Mouse (Mus musculus): ENCODE measurements around the gene Mybphl. TPM values are rescaled to one million over a fixed set of nuclear protein-coding genes. Genes with fewer than 3 reads are reported as not detected.

The Mybphl gene
- polyA plus RNA-seq, 1 experiment from 2014 or later, result not detected

- Histone ChIP-seq H3K36me3 (ENCODE audit: control insufficient read depth, insufficient read depth, low read length) (no peaks in the 10 kb centered on the region), H3K4me3 (ENCODE audit: low read depth, low read length) (no peak overlapping the region), H3K4me2 (ENCODE audit: low read length) (no peak overlapping the region), H3K4me1 (ENCODE audit: control insufficient read depth, insufficient read depth, low read length) (peaks cover 19% of the 10 kb centered on the region), H3K9me3 (replicated peaks; ENCODE audit: control insufficient read depth, low read length) (no peaks in the 10 kb centered on the region), H3K27ac (ENCODE audit: low read depth, low read length) (no peak overlapping the region), H3K9ac (ENCODE audit: low read length) (no peak overlapping the region), H3K27me3 (replicated peaks; ENCODE audit: control insufficient read depth, insufficient read depth, low read length) (no peaks in the 10 kb centered on the region)
- ATAC-seq (no peak), DNase-seq (ENCODE audit: low spot score) (no peak)
- WGBS, result 76% methylated on average over 6 of the region's 6 CpGs
These were observed 16.0 kb downstream of the Mybphl start for GRCm38 (mm10) chr3:108380695-108381094.

GRCm38 (mm10) chr3:108381945-108382875 is 17.5 kb downstream of the Mybphl start:
- H3K36me3 ChIP-seq (ENCODE audit: control insufficient read depth, insufficient read depth, low read length), result peaks cover 7% of the 10 kb centered on the region; the same call in 1 of the 2 replicates
- 83% methylated on average over 14 of the region's 14 CpGs for WGBS
- no peak overlapping the region for H3K4me3 ChIP-seq (ENCODE audit: low read depth, low read length)
- peaks cover 19% of the 10 kb centered on the region for H3K4me1 ChIP-seq (ENCODE audit: control insufficient read depth, insufficient read depth, low read length)
- H3K27me3 ChIP-seq (replicated peaks; ENCODE audit: control insufficient read depth, insufficient read depth, low read length), result no peaks in the 10 kb centered on the region
- DNase-seq (ENCODE audit: low spot score) (no peak), ATAC-seq (no peak)
- no peaks in the 10 kb centered on the region for H3K9me3 ChIP-seq (replicated peaks; ENCODE audit: control insufficient read depth, low read length)
- H3K9ac ChIP-seq (ENCODE audit: low read length), result 0 out of 2 replicates have a peak overlapping the region, but pooled peaks have one; percentile 7
- H3K27ac ChIP-seq (ENCODE audit: low read depth, low read length), result no peak overlapping the region
- H3K4me2 ChIP-seq (ENCODE audit: low read length), result peak overlapping the region; percentile 55; the same call in 1 of the 2 replicates

GRCm38 (mm10) chr3:108383485-108384354 is 19.0 kb downstream of the Mybphl start, which contains the start of gene Psrc1:
TSS of gene Psrc1 (plus strand) at chr3:108383839.
- H3K27me3 ChIP-seq (replicated peaks; ENCODE audit: control insufficient read depth, insufficient read depth, low read length), result no peaks in the 10 kb centered on the region
- under 1% methylated on average over 44 of the region's 44 CpGs for WGBS
- no peaks in the 10 kb centered on the region for H3K9me3 ChIP-seq (replicated peaks; ENCODE audit: control insufficient read depth, low read length)
- ATAC-seq (peak; percentile 94), DNase-seq (ENCODE audit: low spot score) (peak; percentile 96)
- H3K36me3 ChIP-seq (ENCODE audit: control insufficient read depth, insufficient read depth, low read length), result peaks cover 7% of the 10 kb centered on the region; the same call in 1 of the 2 replicates
- H3K4me1 ChIP-seq (ENCODE audit: control insufficient read depth, insufficient read depth, low read length), result peaks cover 19% of the 10 kb centered on the region
- H3K9ac ChIP-seq (ENCODE audit: low read length), result peak within 1 kb of the TSS; percentile 63
- H3K4me3 ChIP-seq (ENCODE audit: low read depth, low read length), result peak within 1 kb of the TSS; percentile 48
- 0 out of 2 replicates have a peak within 1 kb of the TSS, but pooled peaks have one; percentile 58 for H3K27ac ChIP-seq (ENCODE audit: low read depth, low read length)
- H3K4me2 ChIP-seq (ENCODE audit: low read length), result peak within 1 kb of the TSS; percentile 55

GRCm38 (mm10) chr3:108384425-108384824 is 19.7 kb downstream of the Mybphl start:
- Histone ChIP-seq H3K27me3 (replicated peaks; ENCODE audit: control insufficient read depth, insufficient read depth, low read length) (no peaks in the 10 kb centered on the region), H3K4me2 (ENCODE audit: low read length) (peak overlapping the region; percentile 55), H3K9me3 (replicated peaks; ENCODE audit: control insufficient read depth, low read length) (no peaks in the 10 kb centered on the region), H3K27ac (ENCODE audit: low read depth, low read length) (no peak overlapping the region), H3K4me3 (ENCODE audit: low read depth, low read length) (peak overlapping the region; percentile 48), H3K4me1 (ENCODE audit: control insufficient read depth, insufficient read depth, low read length) (peaks cover 19% of the 10 kb centered on the region), H3K36me3 (ENCODE audit: control insufficient read depth, insufficient read depth, low read length) (peaks cover 7% of the 10 kb centered on the region; the same call in 1 of the 2 replicates), H3K9ac (ENCODE audit: low read length) (peak overlapping the region; percentile 63)
- no peak for ATAC-seq
- WGBS, result 34% methylated on average over 2 of the region's 2 CpGs
- no peak for DNase-seq (ENCODE audit: low spot score)

GRCm38 (mm10) chr3:108386186-108386585 is 21.5 kb downstream of the Mybphl start:
- Histone ChIP-seq H3K4me1 (ENCODE audit: control insufficient read depth, insufficient read depth, low read length) (peaks cover 19% of the 10 kb centered on the region), H3K9me3 (replicated peaks; ENCODE audit: control insufficient read depth, low read length) (no peaks in the 10 kb centered on the region), H3K27ac (ENCODE audit: low read depth, low read length) (no peak overlapping the region), H3K4me2 (ENCODE audit: low read length) (no peak overlapping the region), H3K36me3 (ENCODE audit: control insufficient read depth, insufficient read depth, low read length) (peaks cover 7% of the 10 kb centered on the region; the same call in 1 of the 2 replicates), H3K27me3 (replicated peaks; ENCODE audit: control insufficient read depth, insufficient read depth, low read length) (no peaks in the 10 kb centered on the region), H3K4me3 (ENCODE audit: low read depth, low read length) (no peak overlapping the region), H3K9ac (ENCODE audit: low read length) (no peak overlapping the region)
- 96% methylated on average over 10 of the region's 10 CpGs for WGBS
- ATAC-seq, result no peak
- no peak for DNase-seq (ENCODE audit: low spot score)

- under 1% methylated on average over 5 of the region's 5 CpGs for WGBS
- Histone ChIP-seq H3K9ac (ENCODE audit: low read length) (no peak overlapping the region), H3K4me3 (ENCODE audit: low read depth, low read length) (no peak overlapping the region), H3K4me2 (ENCODE audit: low read length) (no peak overlapping the region), H3K9me3 (replicated peaks; ENCODE audit: control insufficient read depth, low read length) (no peaks in the 10 kb centered on the region), H3K27me3 (replicated peaks; ENCODE audit: control insufficient read depth, insufficient read depth, low read length) (no peaks in the 10 kb centered on the region), H3K4me1 (ENCODE audit: control insufficient read depth, insufficient read depth, low read length) (peaks cover 11% of the 10 kb centered on the region), H3K27ac (ENCODE audit: low read depth, low read length) (peak overlapping the region; percentile 36; the same call in 1 of the 2 replicates), H3K36me3 (ENCODE audit: control insufficient read depth, insufficient read depth, low read length) (peaks cover 34% of the 10 kb centered on the region)
- DNase-seq (ENCODE audit: low spot score) (peak; percentile 98), ATAC-seq (peak; percentile 86)
These were observed 24.4 kb downstream of the Mybphl start for GRCm38 (mm10) chr3:108389111-108389545.

GRCm38 (mm10) chr3:108392299-108392698 is 27.6 kb downstream of the Mybphl start:
- peaks cover 59% of the 10 kb centered on the region for H3K36me3 ChIP-seq (ENCODE audit: control insufficient read depth, insufficient read depth, low read length)
- no peaks in the 10 kb centered on the region for H3K27me3 ChIP-seq (replicated peaks; ENCODE audit: control insufficient read depth, insufficient read depth, low read length)
- WGBS, result 15% methylated on average over 10 of the region's 10 CpGs
- H3K9ac ChIP-seq (ENCODE audit: low read length), result no peak overlapping the region
- DNase-seq (ENCODE audit: low spot score) (no peak), ATAC-seq (no peak)
- no peak overlapping the region for H3K4me2 ChIP-seq (ENCODE audit: low read length)
- no peak overlapping the region for H3K27ac ChIP-seq (ENCODE audit: low read depth, low read length)
- no peaks in the 10 kb centered on the region for H3K9me3 ChIP-seq (replicated peaks; ENCODE audit: control insufficient read depth, low read length)
- H3K4me3 ChIP-seq (ENCODE audit: low read depth, low read length), result no peak overlapping the region
- no peaks in the 10 kb centered on the region for H3K4me1 ChIP-seq (ENCODE audit: control insufficient read depth, insufficient read depth, low read length)

- WGBS, result 45% methylated on average over 15 of the region's 15 CpGs
- no peak overlapping the region for H3K27ac ChIP-seq (ENCODE audit: low read depth, low read length)
- no peak overlapping the region for H3K9ac ChIP-seq (ENCODE audit: low read length)
These were observed 28.1 kb downstream of the Mybphl start for GRCm38 (mm10) chr3:108392793-108393192.

More at GRCm38 (mm10) chr3:108392793-108393192, 28.1 kb downstream of the Mybphl start:
- Histone ChIP-seq H3K36me3 (ENCODE audit: control insufficient read depth, insufficient read depth, low read length) (peaks cover 63% of the 10 kb centered on the region), H3K27me3 (replicated peaks; ENCODE audit: control insufficient read depth, insufficient read depth, low read length) (no peaks in the 10 kb centered on the region), H3K9me3 (replicated peaks; ENCODE audit: control insufficient read depth, low read length) (no peaks in the 10 kb centered on the region), H3K4me3 (ENCODE audit: low read depth, low read length) (no peak overlapping the region), H3K4me2 (ENCODE audit: low read length) (no peak overlapping the region), H3K4me1 (ENCODE audit: control insufficient read depth, insufficient read depth, low read length) (no peaks in the 10 kb centered on the region)
- no peak for ATAC-seq
- no peak for DNase-seq (ENCODE audit: low spot score)

Data from forebrain, embryonic 14.5 days (tissue).